Mouse (Mus musculus): Measurements from ENCODE around the gene Polg2. TPM values are rescaled to one million over a fixed set of nuclear protein-coding genes. Genes with fewer than 3 reads are reported as not detected.
A peak's percentile ranks its signal among the peaks of the same experiment; 100 is the strongest.

Gene Polg2
- polyA plus RNA-seq, 1 experiment from 2014 or later = 11.2 TPM

- no peak for DNase-seq (ENCODE audit: low spot score)
- H3K27me3 ChIP-seq (ENCODE audit: low read depth, poor library complexity, severe bottlenecking) = no peaks in the 10 kb centered on the region
- no peak overlapping the region for H3K4me3 ChIP-seq
- H3K27ac ChIP-seq = no peak overlapping the region
- 96% methylated on average over 9 of the region's 9 CpGs for WGBS
- H3K9me3 ChIP-seq (replicated peaks) = no peaks in the 10 kb centered on the region
- no peaks in the 10 kb centered on the region for H3K4me1 ChIP-seq
- peaks cover 96% of the 10 kb centered on the region for H3K36me3 ChIP-seq
Measured at GRCm38 (mm10) chr11:106770195-106770974, 9.0 kb downstream of the Polg2 start.

GRCm38 (mm10) chr11:106767516-106767915 lies 11.8 kb downstream of the Polg2 start:
- 94% methylated on average over 4 of the region's 4 CpGs for WGBS
- Histone ChIP-seq H3K4me3 (no peak overlapping the region), H3K9me3 (replicated peaks) (no peaks in the 10 kb centered on the region), H3K27ac (no peak overlapping the region), H3K27me3 (ENCODE audit: low read depth, poor library complexity, severe bottlenecking) (no peaks in the 10 kb centered on the region), H3K36me3 (peaks cover 79% of the 10 kb centered on the region), H3K4me1 (peaks cover 4% of the 10 kb centered on the region)
- DNase-seq (ENCODE audit: low spot score) = no peak

- H3K27ac ChIP-seq = no peak overlapping the region
- peaks cover 9% of the 10 kb centered on the region for H3K4me1 ChIP-seq
- no peaks in the 10 kb centered on the region for H3K9me3 ChIP-seq (replicated peaks)
- DNase-seq (ENCODE audit: low spot score) = no peak
- H3K36me3 ChIP-seq = peaks cover 72% of the 10 kb centered on the region
- no peak overlapping the region for H3K4me3 ChIP-seq
- whole genome bisulfite sequencing = 89% methylated on average over 4 of the region's 4 CpGs
- H3K27me3 ChIP-seq (ENCODE audit: low read depth, poor library complexity, severe bottlenecking) = no peaks in the 10 kb centered on the region
Measured at GRCm38 (mm10) chr11:106766611-106767162, 12.7 kb downstream of the Polg2 start.

GRCm38 (mm10) chr11:106762800-106763185 lies 16.5 kb downstream of the Polg2 start:
- H3K4me3 ChIP-seq = no peak overlapping the region
- H3K27ac ChIP-seq = 0 out of 2 replicates have a peak overlapping the region, but pooled peaks have one; percentile 19
- H3K9me3 ChIP-seq (replicated peaks) = no peaks in the 10 kb centered on the region
- peaks cover 33% of the 10 kb centered on the region for H3K36me3 ChIP-seq
- H3K4me1 ChIP-seq = peaks cover 9% of the 10 kb centered on the region
- H3K27me3 ChIP-seq (ENCODE audit: low read depth, poor library complexity, severe bottlenecking) = no peaks in the 10 kb centered on the region
- 81% methylated on average over 9 of the region's 9 CpGs for WGBS
- DNase-seq (ENCODE audit: low spot score) = no peak

GRCm38 (mm10) chr11:106762139-106762799 lies 17.1 kb downstream of the Polg2 start:
- peaks cover 28% of the 10 kb centered on the region for H3K36me3 ChIP-seq
- 0 out of 2 replicates have a peak overlapping the region, but pooled peaks have one; percentile 19 for H3K27ac ChIP-seq
- peaks cover 9% of the 10 kb centered on the region for H3K4me1 ChIP-seq
- WGBS = 45% methylated on average over 5 of the region's 5 CpGs
- DNase-seq (ENCODE audit: low spot score) = no peak
- no peak overlapping the region for H3K4me3 ChIP-seq
- H3K9me3 ChIP-seq (replicated peaks) = no peaks in the 10 kb centered on the region
- no peaks in the 10 kb centered on the region for H3K27me3 ChIP-seq (ENCODE audit: low read depth, poor library complexity, severe bottlenecking)

- Histone ChIP-seq H3K4me3 (no peak overlapping the region), H3K9me3 (replicated peaks) (no peaks in the 10 kb centered on the region), H3K27me3 (ENCODE audit: low read depth, poor library complexity, severe bottlenecking) (no peaks in the 10 kb centered on the region), H3K4me1 (peaks cover 9% of the 10 kb centered on the region), H3K36me3 (peaks cover 12% of the 10 kb centered on the region), H3K27ac (0 out of 2 replicates have a peak overlapping the region, but pooled peaks have one; percentile 8)
- DNase-seq (ENCODE audit: low spot score) = no peak
- 95% methylated on average over 5 of the region's 5 CpGs for WGBS
Measured at GRCm38 (mm10) chr11:106760511-106760910, 18.8 kb downstream of the Polg2 start.

- Histone ChIP-seq H3K27ac (no peak overlapping the region), H3K27me3 (ENCODE audit: low read depth, poor library complexity, severe bottlenecking) (no peaks in the 10 kb centered on the region), H3K4me3 (no peak overlapping the region), H3K4me1 (peaks cover 9% of the 10 kb centered on the region), H3K9me3 (replicated peaks) (no peaks in the 10 kb centered on the region), H3K36me3 (no peaks in the 10 kb centered on the region)
- no peak for DNase-seq (ENCODE audit: low spot score)
- WGBS = 98% methylated on average over 3 of the region's 3 CpGs
Measured at GRCm38 (mm10) chr11:106759028-106759427, 20.3 kb downstream of the Polg2 start.

- 79% methylated on average over 5 of the region's 5 CpGs for WGBS
- Histone ChIP-seq H3K9me3 (replicated peaks) (no peaks in the 10 kb centered on the region), H3K4me3 (no peak overlapping the region), H3K27ac (no peak overlapping the region), H3K36me3 (no peaks in the 10 kb centered on the region), H3K27me3 (ENCODE audit: low read depth, poor library complexity, severe bottlenecking) (no peaks in the 10 kb centered on the region), H3K4me1 (no peaks in the 10 kb centered on the region)
- DNase-seq (ENCODE audit: low spot score) = no peak
Measured at GRCm38 (mm10) chr11:106755583-106755982, 23.8 kb downstream of the Polg2 start.

GRCm38 (mm10) chr11:106753314-106753713 lies 26.0 kb downstream of the Polg2 start:
- 89% methylated on average over 6 of the region's 6 CpGs for WGBS
- no peaks in the 10 kb centered on the region for H3K27me3 ChIP-seq (ENCODE audit: low read depth, poor library complexity, severe bottlenecking)
- H3K27ac ChIP-seq = no peak overlapping the region
- H3K9me3 ChIP-seq (replicated peaks) = no peaks in the 10 kb centered on the region
- no peaks in the 10 kb centered on the region for H3K36me3 ChIP-seq
- H3K4me1 ChIP-seq = no peaks in the 10 kb centered on the region
- no peak overlapping the region for H3K4me3 ChIP-seq
- DNase-seq (ENCODE audit: low spot score) = no peak

GRCm38 (mm10) chr11:106752103-106752502 lies 27.2 kb downstream of the Polg2 start:
- no peaks in the 10 kb centered on the region for H3K36me3 ChIP-seq
- H3K4me3 ChIP-seq = no peak overlapping the region
- no peak overlapping the region for H3K27ac ChIP-seq
- no peaks in the 10 kb centered on the region for H3K4me1 ChIP-seq
- no peaks in the 10 kb centered on the region for H3K27me3 ChIP-seq (ENCODE audit: low read depth, poor library complexity, severe bottlenecking)
- WGBS = 84% methylated on average over 7 of the region's 7 CpGs
- DNase-seq (ENCODE audit: low spot score) = no peak
- H3K9me3 ChIP-seq (replicated peaks) = no peaks in the 10 kb centered on the region; the same call in 1 of the 2 replicates

GRCm38 (mm10) chr11:106751039-106752018 lies 28.0 kb downstream of the Polg2 start, which contains the start of gene Milr1:
Gene Milr1 (plus strand): TSS chr11:106751226.
- Histone ChIP-seq H3K4me3 (no peak within 1 kb of the TSS), H3K27me3 (ENCODE audit: low read depth, poor library complexity, severe bottlenecking) (no peaks in the 10 kb centered on the region), H3K9me3 (replicated peaks) (no peaks in the 10 kb centered on the region; the same call in 1 of the 2 replicates), H3K27ac (no peak within 1 kb of the TSS), H3K4me1 (no peaks in the 10 kb centered on the region), H3K36me3 (no peaks in the 10 kb centered on the region)
- no peak for DNase-seq (ENCODE audit: low spot score)
- WGBS = 91% methylated on average over 17 of the region's 17 CpGs

GRCm38 (mm10) chr11:106750121-106750751 lies 29.1 kb downstream of the Polg2 start, which contains the start of gene Pecam1:
Gene Pecam1 (minus strand): TSS chr11:106750628.
- Histone ChIP-seq H3K27me3 (ENCODE audit: low read depth, poor library complexity, severe bottlenecking) (no peaks in the 10 kb centered on the region), H3K36me3 (no peaks in the 10 kb centered on the region), H3K4me3 (no peak within 1 kb of the TSS), H3K9me3 (replicated peaks) (no peaks in the 10 kb centered on the region; the same call in 1 of the 2 replicates), H3K4me1 (no peaks in the 10 kb centered on the region), H3K27ac (no peak within 1 kb of the TSS)
- no peak for DNase-seq (ENCODE audit: low spot score)
- WGBS = 93% methylated on average over 13 of the region's 13 CpGs
